Mouse (Mus musculus) lung, postnatal 14 days (tissue): ENCODE data around the gene Foxn3.

Source experiments
- DNase-seq: peaks from one replicate; pipeline ENCODE4 v3.0.0; 2021

Gene Foxn3

DNA sequence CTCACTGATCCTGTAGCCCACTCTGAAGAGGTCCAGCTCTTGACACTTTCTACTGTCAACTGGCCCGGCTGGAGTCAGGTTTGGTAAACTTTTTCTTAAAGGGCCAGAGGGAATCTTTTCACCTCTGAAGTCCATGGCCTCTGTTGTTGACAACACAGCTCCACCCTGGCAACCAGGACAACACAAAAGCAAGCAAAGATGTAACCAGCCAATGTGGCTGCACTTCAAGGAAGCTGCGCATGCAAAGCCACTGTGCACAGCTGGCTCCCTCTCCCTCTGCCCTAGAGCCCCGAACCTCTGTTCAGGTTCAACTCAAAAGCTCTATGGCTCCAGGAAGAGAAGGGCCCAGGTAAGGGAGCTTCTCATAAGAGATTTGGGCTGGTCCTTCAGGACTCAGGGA, 216.4 kb downstream of the Foxn3 start:
- DNase-seq = no peak

GRCm38 (mm10) chr12:99345323-99345722, 218.1 kb downstream of the Foxn3 start:
- DNase-seq = no peak

GRCm38 (mm10) chr12:99343378-99343777, 220.0 kb downstream of the Foxn3 start:
- DNase-seq = no peak

- DNase-seq = no peak
Observed at GRCm38 (mm10) chr12:99342160-99342559, 221.2 kb downstream of the Foxn3 start.

DNA sequence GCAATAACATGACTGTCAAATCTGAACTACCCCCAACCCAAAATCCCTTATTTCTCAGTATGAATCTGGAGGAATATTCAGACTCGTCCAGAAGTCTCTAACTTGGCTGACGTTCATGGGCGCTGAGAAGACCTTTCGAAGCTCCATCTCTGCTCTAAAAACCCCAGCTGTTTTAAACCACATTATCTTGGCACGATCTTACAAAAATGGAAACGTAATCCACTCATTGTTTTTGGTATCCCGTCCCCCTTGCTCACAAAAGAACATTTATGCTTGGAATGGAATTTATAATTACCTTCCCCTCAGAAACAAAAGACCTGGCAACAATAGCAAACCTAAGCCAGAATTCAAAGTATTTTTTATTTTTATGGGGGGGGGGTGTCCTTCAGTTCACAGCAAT, 221.6 kb downstream of the Foxn3 start:
- DNase-seq = no peak

DNA sequence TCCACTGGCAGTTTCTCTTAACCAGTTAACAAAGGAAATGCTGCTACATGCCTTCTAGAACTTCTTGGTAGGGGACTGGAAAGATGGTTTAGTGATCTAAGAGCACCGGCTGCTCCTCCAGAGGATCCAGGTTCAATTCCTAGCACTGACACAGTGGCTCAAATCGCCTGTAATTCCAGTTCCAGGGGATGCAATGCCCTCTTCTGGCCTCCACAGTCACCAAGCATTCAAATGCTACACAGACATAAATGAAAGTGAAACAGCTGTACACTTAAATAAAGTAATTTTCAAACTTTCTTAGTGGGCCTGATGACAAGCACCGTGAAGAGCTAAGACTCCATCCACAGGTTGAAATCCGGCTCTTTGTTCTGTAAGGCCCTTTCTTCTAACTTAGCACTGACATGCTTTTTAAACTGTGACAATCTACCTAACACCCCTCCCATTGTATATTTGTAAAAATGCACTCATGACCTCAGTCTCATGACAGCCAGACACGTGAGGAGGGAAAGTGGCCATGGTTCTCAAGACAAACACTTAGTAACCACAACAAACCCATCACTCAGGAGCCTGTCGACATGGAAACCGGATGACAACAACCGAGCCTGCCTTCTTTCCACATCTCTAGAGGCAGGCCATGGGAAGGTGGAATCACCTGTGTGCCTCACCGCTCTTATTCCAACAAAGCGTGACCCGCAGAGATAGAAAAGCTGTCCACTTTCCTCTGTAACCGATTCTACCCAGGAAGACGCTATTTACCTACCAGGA, 222.8 kb downstream of the Foxn3 start:
- peak; percentile 45 for DNase-seq

- DNase-seq = no peak
Observed at GRCm38 (mm10) chr12:99339640-99340325, 223.6 kb downstream of the Foxn3 start.

DNA sequence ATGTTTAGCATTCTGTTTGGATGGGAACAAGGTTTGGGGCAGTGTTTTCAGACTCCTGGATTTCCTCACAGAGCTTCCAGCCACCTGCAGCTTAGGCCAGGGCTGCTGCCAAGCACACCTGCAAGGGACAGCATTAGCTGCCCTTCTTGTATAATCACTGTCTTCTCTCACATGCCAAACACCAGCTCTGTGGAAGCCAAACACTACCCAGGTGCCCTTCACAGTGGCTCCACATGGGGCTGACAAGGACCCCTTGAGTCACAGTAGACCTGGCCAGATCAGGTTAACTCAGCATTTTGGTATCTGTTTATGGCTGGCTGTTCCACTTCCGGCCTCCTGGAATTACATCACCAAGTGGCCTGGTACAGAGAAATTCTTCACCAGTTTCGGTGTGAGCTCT, 224.6 kb downstream of the Foxn3 start:
- no peak for DNase-seq

DNA sequence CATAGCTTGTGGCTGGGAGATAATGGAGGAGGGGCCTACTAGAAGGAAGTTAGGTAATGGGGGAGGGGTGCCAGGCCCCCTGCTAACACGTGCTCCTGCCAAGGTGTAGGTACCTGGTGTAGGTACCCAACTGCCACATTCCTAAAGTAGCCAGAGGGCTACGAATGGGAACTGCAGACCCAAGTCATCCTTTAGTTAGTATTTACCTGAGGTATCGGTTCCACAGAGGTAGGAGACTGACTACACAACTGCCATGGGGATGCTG, 226.3 kb downstream of the Foxn3 start:
- DNase-seq = no peak

- peak; percentile 83 for DNase-seq
Observed at GRCm38 (mm10) chr12:99336349-99337170, 226.8 kb downstream of the Foxn3 start.

DNA sequence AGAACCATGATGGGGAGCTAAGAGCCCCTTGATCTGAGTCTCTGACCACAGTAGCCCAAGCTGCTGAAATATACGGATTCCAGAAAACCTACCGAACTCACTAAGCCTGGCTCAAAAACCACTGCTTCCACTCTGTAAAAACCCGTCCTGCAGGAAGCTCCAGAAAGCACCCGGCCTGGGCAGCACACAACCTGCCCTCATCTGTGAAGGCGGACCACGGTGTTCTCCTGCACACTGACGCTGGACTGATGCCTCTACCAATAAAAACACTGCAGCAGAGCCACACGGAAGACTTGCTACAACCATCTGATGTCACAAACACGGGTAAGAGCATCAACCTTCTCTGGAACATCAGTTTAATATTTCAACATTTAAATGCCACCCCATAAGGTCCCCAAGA, 227.8 kb downstream of the Foxn3 start:
- no peak for DNase-seq

DNA sequence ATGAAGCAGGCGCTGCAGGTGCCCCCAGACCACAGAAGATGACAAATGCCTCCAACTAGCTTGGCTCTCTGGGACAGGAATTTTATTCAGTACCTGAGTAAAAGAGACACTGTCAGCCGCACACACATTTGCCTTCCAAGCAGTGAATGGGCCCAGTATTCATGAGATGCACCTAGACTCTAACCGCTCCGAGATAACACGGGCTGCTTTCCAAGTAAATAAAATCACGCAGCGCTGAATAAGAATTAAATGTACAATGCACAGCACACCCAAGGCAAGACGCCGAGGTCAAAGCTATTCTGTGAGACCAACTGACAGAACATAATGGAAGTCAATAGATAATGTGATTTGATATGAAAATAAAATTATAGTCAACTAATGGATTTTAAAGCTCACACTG, 229.4 kb downstream of the Foxn3 start:
- no peak for DNase-seq

DNA sequence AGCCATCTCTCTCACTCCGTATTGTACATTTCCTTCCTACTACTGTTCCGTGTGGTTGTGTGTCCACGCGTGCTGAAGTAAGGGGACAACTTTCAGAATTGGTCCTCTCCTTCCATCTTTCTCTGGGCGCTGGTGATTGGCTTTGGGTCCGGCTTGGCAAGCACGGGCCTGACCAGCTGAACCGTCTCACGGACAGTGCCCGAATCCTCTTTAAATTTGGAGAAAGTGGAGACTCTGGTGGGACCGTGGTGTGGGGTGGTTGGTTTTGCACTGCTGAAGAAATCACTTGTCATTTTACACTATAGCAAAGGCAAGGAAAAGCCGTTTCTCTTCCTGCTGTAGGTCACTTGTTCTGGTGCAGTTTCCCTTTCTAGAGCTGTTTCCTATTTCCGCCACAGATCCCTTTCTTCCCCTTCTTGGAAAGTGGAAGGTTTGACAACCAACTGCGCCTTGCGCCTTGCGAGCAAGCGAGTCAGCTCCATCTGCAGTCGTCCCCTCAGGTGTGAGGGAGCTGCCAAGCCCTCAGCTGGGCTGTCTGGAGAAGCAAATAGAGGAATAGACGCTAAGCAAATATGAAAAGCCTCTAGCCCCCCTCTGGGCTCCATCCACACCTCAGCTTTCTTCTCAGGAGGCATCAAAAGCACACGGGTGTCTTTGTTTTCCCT, 229.9 kb downstream of the Foxn3 start:
- no peak for DNase-seq

GRCm38 (mm10) chr12:99332144-99332807, 231.1 kb downstream of the Foxn3 start:
- DNase-seq = no peak

DNA sequence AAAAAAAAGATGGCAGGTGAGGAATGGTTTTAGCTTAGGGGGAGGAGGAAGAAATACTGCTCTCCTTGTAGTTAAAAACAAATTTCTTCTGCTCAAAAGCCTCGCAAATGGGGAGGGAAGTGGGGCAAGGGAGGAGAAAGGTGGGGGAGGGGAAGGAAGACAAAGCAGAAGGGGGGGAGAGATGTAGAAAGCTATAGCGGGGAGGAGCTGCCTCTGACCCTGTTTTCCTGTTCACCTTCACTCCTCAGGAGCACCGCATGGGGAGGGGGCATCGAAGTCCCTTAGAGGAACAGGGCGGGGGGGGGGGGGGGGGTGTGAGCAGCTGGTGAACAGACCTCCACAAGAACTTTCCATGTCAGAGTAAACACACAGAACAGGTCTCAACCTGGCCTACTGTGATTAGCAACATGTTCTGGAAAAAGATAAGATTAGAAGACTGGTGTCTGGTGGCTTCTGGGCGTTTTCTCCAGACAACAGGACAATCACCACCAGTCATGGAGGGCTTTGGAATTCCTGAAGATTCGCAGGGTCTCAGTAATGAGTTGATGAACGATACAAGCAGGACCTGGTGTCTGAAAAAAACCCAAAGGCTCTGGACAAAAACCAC, 231.9 kb downstream of the Foxn3 start:
- no peak for DNase-seq

DNA sequence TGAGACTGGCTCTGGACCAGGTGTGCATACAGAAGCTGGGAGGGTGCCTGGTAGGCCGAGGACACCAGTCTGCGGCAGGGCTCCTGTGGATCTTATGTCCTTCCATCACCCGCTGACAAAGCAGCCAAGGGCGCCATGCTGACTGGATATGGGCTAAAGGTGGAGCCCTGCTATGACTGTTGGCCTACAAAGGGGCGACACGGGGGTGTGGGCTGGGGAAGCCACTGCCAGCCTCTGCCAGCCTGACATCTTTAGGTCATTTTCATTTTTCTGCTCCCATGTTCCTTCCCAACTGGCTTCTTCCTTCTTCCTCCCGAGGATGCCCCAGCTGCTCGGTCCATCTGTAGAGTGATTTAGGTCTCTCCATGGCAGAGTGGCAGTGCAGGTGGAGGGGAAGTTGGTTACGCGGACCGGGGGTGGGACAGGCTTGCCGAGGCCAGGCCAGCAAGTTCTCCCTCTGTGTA, 232.5 kb downstream of the Foxn3 start:
- DNase-seq = no peak

GRCm38 (mm10) chr12:99329301-99330257, 233.8 kb downstream of the Foxn3 start:
- DNase-seq = no peak

DNA sequence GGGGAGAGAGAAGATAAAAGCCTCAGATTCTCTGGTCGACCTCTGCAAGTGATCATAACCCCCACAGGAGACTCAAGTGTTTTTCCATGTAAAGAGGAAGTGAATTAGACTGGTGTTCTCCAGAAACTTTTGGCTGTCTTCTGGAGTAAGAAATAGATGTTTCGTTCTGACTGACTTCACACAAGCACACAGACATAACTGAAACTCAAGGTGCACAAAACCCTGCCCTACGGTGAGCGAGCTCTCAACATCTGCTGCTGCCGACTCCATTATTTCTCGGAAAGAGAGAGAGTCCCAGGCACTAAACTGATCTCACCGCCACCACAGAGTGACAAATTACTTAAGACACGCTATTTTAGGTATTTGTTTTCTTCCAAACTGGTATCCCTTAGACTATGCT, 237.2 kb downstream of the Foxn3 start:
- no peak for DNase-seq

- no peak for DNase-seq
Observed at GRCm38 (mm10) chr12:99321633-99322431, 241.6 kb downstream of the Foxn3 start.

- DNase-seq = no peak
Observed at GRCm38 (mm10) chr12:99320966-99321496, 242.4 kb downstream of the Foxn3 start.
